Mouse (Mus musculus) limb, embryonic 14.5 days (tissue): ENCODE results near the gene Adam19. TPM values are rescaled to one million over a fixed set of nuclear protein-coding genes. Genes with fewer than 3 reads are reported as not detected.

ENCODE experiments used
- ATAC-seq: fragments of 200-750 bp; cut with Nextera tagmentation; 2 replicates; pipeline ENCODE4 v1.8.0; 2017; ENCODE audit warnings: low read depth, moderate number of reproducible peaks, moderate TSS enrichment; ENCODE audit not compliant: low FRiP score
- DNase-seq: peaks from one replicate; pipeline ENCODE4 v3.0.0-alpha.2; 2015; ENCODE audit warnings: low spot score
- H3K27ac ChIP-seq: fragments of 300-500 bp; sonication (generic); replicated peaks from 2 replicates; pipeline ENCODE4 v1.5.1; 2014; ENCODE audit warnings: low read depth, mild to moderate bottlenecking, low read length, moderate library complexity, mixed read lengths
- H3K27me3 ChIP-seq: fragments of 300-500 bp; sonication (generic); 2 replicates; pipeline ENCODE4 v1.6.1; 2014; ENCODE audit warnings: low read length, mixed read lengths; ENCODE audit not compliant: control insufficient read depth, insufficient read depth
- H3K36me3 ChIP-seq: fragments of 300-500 bp; sonication (generic); 2 replicates; pipeline ENCODE4 v1.6.1; 2014; ENCODE audit warnings: mild to moderate bottlenecking, low read length, moderate library complexity, mixed read lengths; ENCODE audit not compliant: control insufficient read depth, insufficient read depth
- H3K4me1 ChIP-seq: fragments of 300-500 bp; sonication (generic); 2 replicates; pipeline ENCODE4 v1.6.1; 2014; ENCODE audit warnings: antibody characterized with exemption, low read length, mixed read lengths; ENCODE audit not compliant: control insufficient read depth, insufficient read depth
- H3K4me2 ChIP-seq: fragments of 300-500 bp; sonication (generic); replicated peaks from 2 replicates; pipeline ENCODE4 v1.6.1; 2014; ENCODE audit warnings: low read depth, mild to moderate bottlenecking, low read length, moderate library complexity; ENCODE audit not compliant: severe bottlenecking
- H3K4me3 ChIP-seq: fragments of 300-500 bp; sonication (generic); replicated peaks from 2 replicates; pipeline ENCODE4 v1.5.1; 2014; ENCODE audit warnings: low read length
- H3K9ac ChIP-seq: fragments of 300-500 bp; sonication (generic); 2 replicates; pipeline ENCODE4 v1.6.1; 2014; ENCODE audit warnings: mild to moderate bottlenecking, low read depth, low read length, moderate library complexity; ENCODE audit not compliant: severe bottlenecking
- H3K9me3 ChIP-seq: fragments of 300-500 bp; sonication (generic); 2 replicates; pipeline ENCODE4 v1.6.1; 2016; ENCODE audit warnings: low read length; ENCODE audit not compliant: control insufficient read depth
- POLR2A ChIP-seq: fragments of 200-500 bp; IDR thresholded peaks from 2 replicates; pipeline ENCODE4 v1.8.0; 2012; ENCODE audit warnings: inconsistent platforms, mild to moderate bottlenecking, moderate library complexity, borderline replicate concordance; ENCODE audit not compliant: insufficient read depth, insufficient read length; ENCODE audit errors: extremely low read depth
- WGBS: fragments of 180-500 bp; shearing (Covaris S2); extraction: QIAGEN DNeasy Blood & Tissue Kit; methylation state at CpG from one replicate; pipeline ENCODE4 v1.1.7; 2014; 5-methylcytosine and 5-hydroxymethylcytosine counted together
- polyA plus RNA-seq, 2 experiments: library from polyadenylated mRNA; depleted of rRNA in 1 of 2; stranded (reverse) in 1 of 2; unstranded in 1 of 2; fragments of >200 nt; fragmentation: Nextera tagmentation in 1 of 2; extraction: Ambion mirVana in 1 of 2; gene quantifications; 2 replicates each; pipeline versions ENCODE4 v1.2.1 to v1.2.3; 2012 to 2014

Gene Adam19
- polyA plus RNA-seq, 2 experiments = 13.3 to 29.3 TPM

DNA sequence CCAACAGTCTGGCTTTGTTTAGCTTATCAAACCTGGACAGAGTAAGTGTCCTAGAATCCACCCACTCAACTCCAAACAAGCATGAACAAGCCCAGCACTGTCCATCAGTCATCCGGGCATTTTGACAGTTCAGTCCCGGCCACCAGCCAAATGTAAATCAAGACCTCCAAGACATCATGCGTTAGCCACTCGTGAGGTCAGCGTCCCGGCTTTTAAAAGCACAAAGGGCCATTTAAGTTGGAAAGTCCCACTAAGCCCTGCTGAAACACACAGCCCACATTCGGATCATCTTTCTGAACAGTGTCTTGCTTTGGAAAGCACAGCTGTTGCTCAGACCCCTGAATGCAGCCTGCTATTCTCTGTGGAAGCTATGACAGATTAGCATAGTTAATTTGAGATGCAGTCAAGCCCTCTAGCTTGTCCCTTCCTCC, 29.8 kb upstream of the Adam19 start:
- TF ChIP-seq POLR2A = no peak
- ATAC-seq = peak; percentile 87

GRCm38 (mm10) chr11:46027952-46028814, 27.6 kb upstream of the Adam19 start:
- WGBS = 74% methylated on average over 6 of the region's 6 CpGs
- TF ChIP-seq POLR2A = no peak
- H3K4me1 ChIP-seq = peaks cover 11% of the 10 kb centered on the region
- H3K36me3 ChIP-seq = no peaks in the 10 kb centered on the region
- 0 out of 2 replicates have a peak overlapping the region, but pooled peaks have one; percentile 28 for H3K27ac ChIP-seq
- DNase-seq (peak; percentile 40), ATAC-seq (no peak)
- no peaks in the 10 kb centered on the region for H3K9me3 ChIP-seq
- no peaks in the 10 kb centered on the region for H3K27me3 ChIP-seq
- H3K4me3 ChIP-seq = no peak overlapping the region
- H3K9ac ChIP-seq = no peak overlapping the region
- H3K4me2 ChIP-seq = no peak overlapping the region

More for the DNA sequence above, 29.8 kb upstream of the Adam19 start:
- Histone ChIP-seq H3K36me3 (no peaks in the 10 kb centered on the region), H3K4me2 (no peak overlapping the region), H3K9ac (no peak overlapping the region), H3K4me3 (no peak overlapping the region), H3K4me1 (peaks cover 11% of the 10 kb centered on the region), H3K27ac (no peak overlapping the region), H3K9me3 (no peaks in the 10 kb centered on the region), H3K27me3 (no peaks in the 10 kb centered on the region)
- 65% methylated on average over 7 of the region's 7 CpGs for WGBS
- DNase-seq = peak; percentile 63

DNA sequence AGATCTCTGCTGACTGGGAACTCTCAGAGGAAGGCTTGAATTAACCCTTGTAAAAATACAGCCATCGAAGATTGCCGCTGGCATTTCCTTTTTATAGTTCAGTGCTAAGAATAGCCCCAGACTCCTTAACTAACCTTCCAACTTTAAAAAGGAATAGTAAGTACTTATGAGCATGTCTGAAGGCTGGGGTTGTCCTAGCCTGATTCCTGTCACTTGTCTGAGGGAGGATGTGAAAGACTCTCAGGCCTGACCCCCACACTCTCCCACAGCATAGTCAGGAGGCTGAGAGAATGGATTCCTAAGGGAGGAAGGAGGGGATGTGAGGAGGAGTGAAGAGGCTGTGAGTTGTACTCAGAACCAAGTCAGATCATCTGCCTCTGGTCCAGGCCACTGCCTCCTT, 26.3 kb upstream of the Adam19 start:
- H3K4me1 ChIP-seq = peaks cover 11% of the 10 kb centered on the region
- no peaks in the 10 kb centered on the region for H3K9me3 ChIP-seq
- DNase-seq = peak; percentile 31
- no peak for ATAC-seq
- H3K27ac ChIP-seq = no peak overlapping the region
- H3K9ac ChIP-seq = no peak overlapping the region
- no peak overlapping the region for H3K4me2 ChIP-seq
- H3K4me3 ChIP-seq = no peak overlapping the region
- no peak for TF ChIP-seq POLR2A
- no peaks in the 10 kb centered on the region for H3K36me3 ChIP-seq
- WGBS = 10% methylated on average over 2 of the region's 2 CpGs
- H3K27me3 ChIP-seq = no peaks in the 10 kb centered on the region

- Histone ChIP-seq H3K27me3 (no peaks in the 10 kb centered on the region), H3K4me3 (no peak overlapping the region), H3K4me2 (no peak overlapping the region), H3K9ac (no peak overlapping the region), H3K4me1 (peaks cover 11% of the 10 kb centered on the region), H3K9me3 (no peaks in the 10 kb centered on the region), H3K27ac (no peak overlapping the region), H3K36me3 (no peaks in the 10 kb centered on the region)
- WGBS = 70% methylated on average over 2 of the region's 2 CpGs
- DNase-seq = no peak
- no peak for ATAC-seq
- no peak for TF ChIP-seq POLR2A
Observed at GRCm38 (mm10) chr11:46030026-46030425, 25.8 kb upstream of the Adam19 start.

- ATAC-seq (no peak), DNase-seq (no peak)
- H3K4me1 ChIP-seq = peaks cover 11% of the 10 kb centered on the region
- 56% methylated on average over 3 of the region's 3 CpGs for WGBS
- no peak for TF ChIP-seq POLR2A
- H3K4me3 ChIP-seq = no peak overlapping the region
- no peak overlapping the region for H3K4me2 ChIP-seq
- no peaks in the 10 kb centered on the region for H3K36me3 ChIP-seq
- no peak overlapping the region for H3K27ac ChIP-seq
- H3K9me3 ChIP-seq = no peaks in the 10 kb centered on the region
- H3K9ac ChIP-seq = no peak overlapping the region
- no peaks in the 10 kb centered on the region for H3K27me3 ChIP-seq
Observed at GRCm38 (mm10) chr11:46031470-46031869, 24.3 kb upstream of the Adam19 start.
